Mouse (Mus musculus) forelimb bud, embryonic 11.5 days (tissue): ENCODE measurements around the gene Asic3.

Source experiments
- DNase-seq: peaks from one replicate; pipeline ENCODE4 v3.0.0-alpha.2; 2012; ENCODE audit warnings: low read depth, low spot score

Gene Asic3

GRCm38 (mm10) chr5:24451264-24452029 lies 38.3 kb downstream of the Asic3 start:
- peak; percentile 88 for DNase-seq

GRCm38 (mm10) chr5:24452030-24452690 lies 39.0 kb downstream of the Asic3 start, which contains the start of gene Agap3:
TSS of gene Agap3 (plus strand) at chr5:24452177.
- DNase-seq: no peak

- DNase-seq: no peak
Observed at GRCm38 (mm10) chr5:24452691-24453233, 39.6 kb downstream of the Asic3 start.

- no peak for DNase-seq
Observed at GRCm38 (mm10) chr5:24453283-24453984, 40.2 kb downstream of the Asic3 start.

GRCm38 (mm10) chr5:24453985-24454303 lies 40.8 kb downstream of the Asic3 start:
- DNase-seq: no peak

GRCm38 (mm10) chr5:24455076-24455475 lies 41.9 kb downstream of the Asic3 start:
- DNase-seq: no peak

- no peak for DNase-seq
Observed at GRCm38 (mm10) chr5:24455613-24456012, 42.4 kb downstream of the Asic3 start.

- DNase-seq: no peak
Observed at GRCm38 (mm10) chr5:24466762-24467161, 53.6 kb downstream of the Asic3 start.
